Mouse (Mus musculus) E14TG2a.4 (cell line): ENCODE data around the gene Atp1b1.

ENCODE experiments used
- H3K27me3 ChIP-seq: 2 replicates; pipeline ENCODE4 v1.6.1; 2014; ENCODE audit warnings: low read length, control low read depth; ENCODE audit not compliant: insufficient read depth
- H3K36me3 ChIP-seq: 2 replicates; pipeline ENCODE4 v1.6.1; 2014; ENCODE audit warnings: low read length, control low read depth; ENCODE audit not compliant: insufficient read depth
- H3K4me1 ChIP-seq: replicated peaks from 2 replicates; pipeline ENCODE4 v1.6.1; 2014; ENCODE audit warnings: low read depth, low read length, control low read depth
- H3K4me3 ChIP-seq: replicated peaks from 2 replicates; pipeline ENCODE4 v1.5.1; 2014; ENCODE audit warnings: mild to moderate bottlenecking, low read length
- H3K9me3 ChIP-seq: 2 replicates; pipeline ENCODE4 v1.6.1; 2014; ENCODE audit warnings: low read length, control low read depth
- CTCF ChIP-seq: conservative IDR thresholded peaks from 2 replicates; pipeline ENCODE4 v1.5.1; 2014; ENCODE audit warnings: low read length
- NANOG ChIP-seq: IDR thresholded peaks from 2 replicates; pipeline ENCODE4 v1.6.1; 2014; ENCODE audit warnings: borderline replicate concordance, low read length, mixed read lengths
- POU5F1 ChIP-seq: IDR thresholded peaks from 2 replicates; pipeline ENCODE4 v1.6.1; 2014; ENCODE audit warnings: low read length, borderline replicate concordance

Gene Atp1b1

GRCm38 (mm10) chr1:164489961-164490594 is 31.9 kb upstream of the Atp1b1 start:
- TF ChIP-seq NANOG: no peak; the same call in 1 of the 2 replicates
- TF ChIP-seq CTCF: no peak
- no peak for TF ChIP-seq POU5F1
- no peaks in the 10 kb centered on the region for H3K9me3 ChIP-seq
- H3K27me3 ChIP-seq: no peaks in the 10 kb centered on the region
- no peaks in the 10 kb centered on the region for H3K36me3 ChIP-seq
- H3K4me3 ChIP-seq: no peak overlapping the region
- peaks cover 61% of the 10 kb centered on the region for H3K4me1 ChIP-seq

DNA sequence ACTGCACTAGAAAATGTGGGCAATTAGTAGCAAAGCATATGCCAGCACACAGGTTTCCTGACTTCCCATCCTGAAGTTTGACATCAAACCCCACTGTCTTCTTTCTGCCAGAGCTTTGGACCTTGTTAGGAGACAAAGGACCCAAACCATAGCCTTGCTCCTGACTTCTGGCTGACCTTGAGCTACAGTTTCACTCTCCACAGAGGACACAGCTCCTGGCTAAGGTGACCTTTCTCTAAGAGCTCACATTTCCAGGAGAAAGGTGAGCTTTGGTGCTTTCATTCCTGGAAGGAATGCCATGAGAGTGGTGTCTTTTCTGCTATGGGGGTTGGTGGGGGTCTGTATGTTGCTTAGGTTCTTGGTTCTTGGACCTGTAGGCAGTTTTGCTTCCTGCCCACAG is 25.6 kb upstream of the Atp1b1 start:
- Histone ChIP-seq H3K4me1 (peaks cover 40% of the 10 kb centered on the region), H3K9me3 (no peaks in the 10 kb centered on the region), H3K27me3 (no peaks in the 10 kb centered on the region), H3K36me3 (no peaks in the 10 kb centered on the region), H3K4me3 (no peak overlapping the region)
- no peak for TF ChIP-seq CTCF
- TF ChIP-seq POU5F1: no peak
- TF ChIP-seq NANOG: no peak

DNA sequence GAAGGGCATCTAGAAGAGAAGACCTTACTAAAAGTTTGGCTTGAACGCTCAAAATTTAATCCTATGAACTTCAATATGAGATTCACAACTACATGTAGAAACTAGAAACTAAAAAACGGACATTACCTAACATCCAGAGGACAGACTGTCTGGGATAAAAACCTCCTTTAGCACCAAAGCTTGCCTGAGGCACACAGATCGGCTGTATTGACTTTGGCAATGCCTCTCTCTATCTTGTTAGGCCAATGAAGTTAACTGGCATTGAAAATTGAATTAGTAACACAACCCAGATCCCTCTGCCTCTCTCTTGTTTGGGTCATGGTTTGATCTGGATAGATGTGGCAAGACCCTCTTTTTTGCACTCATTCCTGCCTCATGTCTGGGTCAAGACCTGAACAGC is 24.7 kb upstream of the Atp1b1 start:
- Histone ChIP-seq H3K4me3 (no peak overlapping the region), H3K27me3 (no peaks in the 10 kb centered on the region), H3K4me1 (peaks cover 39% of the 10 kb centered on the region), H3K36me3 (no peaks in the 10 kb centered on the region), H3K9me3 (no peaks in the 10 kb centered on the region)
- TF ChIP-seq NANOG: no peak
- no peak for TF ChIP-seq POU5F1
- no peak for TF ChIP-seq CTCF

- TF ChIP-seq POU5F1 (no peak), NANOG (no peak), CTCF (no peak)
- no peaks in the 10 kb centered on the region for H3K27me3 ChIP-seq
- no peaks in the 10 kb centered on the region for H3K9me3 ChIP-seq
- H3K36me3 ChIP-seq: no peaks in the 10 kb centered on the region
- H3K4me1 ChIP-seq: peaks cover 39% of the 10 kb centered on the region
- no peak overlapping the region for H3K4me3 ChIP-seq
Measured at GRCm38 (mm10) chr1:164481645-164482354, 23.6 kb upstream of the Atp1b1 start.

- H3K4me1 ChIP-seq: peaks cover 39% of the 10 kb centered on the region
- TF ChIP-seq POU5F1: no peak
- TF ChIP-seq CTCF: no peak
- TF ChIP-seq NANOG: no peak
- no peaks in the 10 kb centered on the region for H3K27me3 ChIP-seq
- no peaks in the 10 kb centered on the region for H3K9me3 ChIP-seq
- no peak overlapping the region for H3K4me3 ChIP-seq
- H3K36me3 ChIP-seq: no peaks in the 10 kb centered on the region
Measured at GRCm38 (mm10) chr1:164480755-164481644, 22.8 kb upstream of the Atp1b1 start.

- no peaks in the 10 kb centered on the region for H3K9me3 ChIP-seq
- H3K27me3 ChIP-seq: no peaks in the 10 kb centered on the region
- H3K4me1 ChIP-seq: peaks cover 11% of the 10 kb centered on the region
- TF ChIP-seq NANOG (no peak), POU5F1 (no peak), CTCF (no peak)
- H3K4me3 ChIP-seq: no peak overlapping the region
- no peaks in the 10 kb centered on the region for H3K36me3 ChIP-seq
Measured at GRCm38 (mm10) chr1:164475895-164476294, 17.7 kb upstream of the Atp1b1 start.

DNA sequence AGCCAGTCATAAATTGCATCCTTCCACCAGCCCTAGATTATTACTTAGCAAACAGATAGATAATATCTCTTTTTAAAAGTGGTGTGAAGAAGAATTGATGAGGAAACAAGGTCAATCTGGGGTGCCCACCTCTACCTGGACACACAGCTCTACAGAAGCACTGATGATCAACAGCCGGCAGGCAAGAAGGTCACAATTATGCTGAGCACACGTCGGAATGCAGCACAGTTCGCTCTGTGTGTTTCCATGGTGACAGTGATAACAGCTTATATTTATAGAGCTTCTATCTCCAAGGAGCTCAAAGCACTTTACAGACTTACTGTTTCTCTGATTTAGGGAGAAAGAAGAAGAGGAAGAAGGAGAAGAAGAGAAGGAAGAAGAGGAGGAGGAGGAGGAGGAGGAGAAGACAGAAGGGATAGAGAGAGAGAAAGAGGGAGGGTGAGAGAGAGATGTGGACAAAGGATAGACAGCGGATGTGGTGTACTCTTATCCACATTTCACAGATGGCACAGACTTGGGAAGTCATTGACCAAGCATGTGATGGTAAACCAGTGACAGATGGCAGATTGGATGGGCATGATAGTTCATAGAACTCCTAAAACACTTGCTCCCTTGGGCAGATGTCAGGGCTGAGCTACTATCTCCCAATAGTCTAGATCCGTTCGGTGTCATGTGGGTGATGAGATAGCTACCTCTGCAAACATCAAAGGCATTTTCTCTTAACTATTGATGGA is 16.8 kb upstream of the Atp1b1 start:
- TF ChIP-seq NANOG (no peak), CTCF (no peak), POU5F1 (no peak)
- peaks cover 20% of the 10 kb centered on the region for H3K4me1 ChIP-seq
- H3K36me3 ChIP-seq: no peaks in the 10 kb centered on the region
- H3K4me3 ChIP-seq: no peak overlapping the region
- H3K9me3 ChIP-seq: no peaks in the 10 kb centered on the region
- no peaks in the 10 kb centered on the region for H3K27me3 ChIP-seq
